Mouse (Mus musculus): Measurements from ENCODE around the gene Mapk1ip1. TPM values are rescaled to one million over a fixed set of nuclear protein-coding genes. Genes with fewer than 3 reads are reported as not detected.
A peak's percentile ranks its signal among the peaks of the same experiment; 100 is the strongest.

Mapk1ip1 gene
- total RNA-seq (2021) (10 to 100 TPM; 18.4 to 22.4 TPM), polyA plus RNA-seq (2012; rRNA removed) (65.6 and 72.4 TPM in 2 replicates)
- long read RNA-seq, transcript Mapk1ip1-201 (2 exons, 1,502 nt), result major isoform, 9 of 17 reads
- long read RNA-seq, partial matches to known transcripts, result 0 of 17 reads
- long read RNA-seq, other reads (novel, unspliced or antisense), result 6 of 17 reads

GRCm38 (mm10) chr7:138845544-138846391 is at the start of gene Mapk1ip1, which contains the start of gene Ppp2r2d:
Gene Mapk1ip1 (minus strand): TSS chr7:138846273.
Gene Ppp2r2d (plus strand): TSS chr7:138846079.
- intact Hi-C loops (cut with DNase I), result loop anchor here (5.0 kb wide), 1 partner anchor 62 kb away; the partner anchor contains the start of gene Bnip3
- H3K36me3 ChIP-seq (ENCODE audit: control insufficient read depth, insufficient read depth, low read length), result peaks cover 10% of the 10 kb centered on the region
- H3K4me1 ChIP-seq (ENCODE audit: control insufficient read depth, insufficient read depth, low read length), result peaks cover 14% of the 10 kb centered on the region
- 0 out of 2 replicates have a peak, but pooled peaks have one; percentile 52 for TF ChIP-seq EP300 (IDR thresholded peaks at IDR 0.05; ENCODE audit: insufficient read depth, low read depth, low read length)
- peak; percentile 89 for TF ChIP-seq CTCF (IDR thresholded peaks at IDR 0.05)
- TF ChIP-seq POLR2A (IDR thresholded peaks at IDR 0.05; ENCODE audit: insufficient read depth, low read depth, low read length), result peak; percentile 95
- peak within 1 kb of the TSS; percentile 99 for H3K27ac ChIP-seq
- WGBS, result under 1% methylated on average over 51 of the region's 51 CpGs
- no peaks in the 10 kb centered on the region for H3K27me3 ChIP-seq (ENCODE audit: control insufficient read depth, insufficient read depth, low read length)
- peak; percentile 97 for DNase-seq
- H3K9ac ChIP-seq (ENCODE audit: low read depth, low read length), result peak within 1 kb of the TSS; percentile 98
- peaks cover 7% of the 10 kb centered on the region for H3K79me2 ChIP-seq (replicated peaks; ENCODE audit: control insufficient read depth, insufficient read depth, low read length)
- peak within 1 kb of the TSS; percentile 75 for H3K4me3 ChIP-seq

- Histone ChIP-seq H3K27ac (no peak overlapping the region), H3K79me2 (replicated peaks; ENCODE audit: control insufficient read depth, insufficient read depth, low read length) (no peaks in the 10 kb centered on the region), H3K9ac (ENCODE audit: low read depth, low read length) (no peak overlapping the region), H3K27me3 (ENCODE audit: control insufficient read depth, insufficient read depth, low read length) (no peaks in the 10 kb centered on the region), H3K4me3 (no peak overlapping the region), H3K36me3 (ENCODE audit: control insufficient read depth, insufficient read depth, low read length) (no peaks in the 10 kb centered on the region), H3K4me1 (ENCODE audit: control insufficient read depth, insufficient read depth, low read length) (no peaks in the 10 kb centered on the region)
- no peak for DNase-seq
- intact Hi-C loops (cut with DNase I), result no loop called here
- TF ChIP-seq EP300 (IDR thresholded peaks at IDR 0.05; ENCODE audit: insufficient read depth, low read depth, low read length) (no peak), CTCF (IDR thresholded peaks at IDR 0.05) (no peak), POLR2A (IDR thresholded peaks at IDR 0.05; ENCODE audit: insufficient read depth, low read depth, low read length) (no peak)
- 66% methylated on average over 13 of the region's 13 CpGs for WGBS
These were observed 39.6 kb upstream of the Mapk1ip1 start for GRCm38 (mm10) chr7:138885365-138886289.

- H3K9ac ChIP-seq (ENCODE audit: low read depth, low read length), result no peak overlapping the region
- no peaks in the 10 kb centered on the region for H3K79me2 ChIP-seq (replicated peaks; ENCODE audit: control insufficient read depth, insufficient read depth, low read length)
- H3K4me1 ChIP-seq (ENCODE audit: control insufficient read depth, insufficient read depth, low read length), result no peaks in the 10 kb centered on the region
- H3K4me3 ChIP-seq, result no peak overlapping the region
- DNase-seq, result no peak
- intact Hi-C loops (cut with DNase I), result no loop called here
- 89% methylated on average over 3 of the region's 3 CpGs for WGBS
- H3K27ac ChIP-seq, result no peak overlapping the region
- no peak for TF ChIP-seq POLR2A (IDR thresholded peaks at IDR 0.05; ENCODE audit: insufficient read depth, low read depth, low read length)
- no peak for TF ChIP-seq EP300 (IDR thresholded peaks at IDR 0.05; ENCODE audit: insufficient read depth, low read depth, low read length)
- TF ChIP-seq CTCF (IDR thresholded peaks at IDR 0.05), result no peak
- peaks cover 4% of the 10 kb centered on the region; the same call in 1 of the 2 replicates for H3K36me3 ChIP-seq (ENCODE audit: control insufficient read depth, insufficient read depth, low read length)
- H3K27me3 ChIP-seq (ENCODE audit: control insufficient read depth, insufficient read depth, low read length), result no peaks in the 10 kb centered on the region
These were observed 37.7 kb upstream of the Mapk1ip1 start for GRCm38 (mm10) chr7:138883724-138884123.

GRCm38 (mm10) chr7:138875031-138875430 is 29.0 kb upstream of the Mapk1ip1 start:
- intact Hi-C loops (cut with DNase I), result no loop called here
- 58% methylated on average over 3 of the region's 3 CpGs for WGBS
- peaks cover 18% of the 10 kb centered on the region; the same call in 1 of the 2 replicates for H3K36me3 ChIP-seq (ENCODE audit: control insufficient read depth, insufficient read depth, low read length)

GRCm38 (mm10) chr7:138872956-138873355 is 26.9 kb upstream of the Mapk1ip1 start:
- TF ChIP-seq EP300 (IDR thresholded peaks at IDR 0.05; ENCODE audit: insufficient read depth, low read depth, low read length) (no peak), CTCF (IDR thresholded peaks at IDR 0.05) (no peak), POLR2A (IDR thresholded peaks at IDR 0.05; ENCODE audit: insufficient read depth, low read depth, low read length) (no peak)

More at GRCm38 (mm10) chr7:138875031-138875430, 29.0 kb upstream of the Mapk1ip1 start:
- H3K4me1 ChIP-seq (ENCODE audit: control insufficient read depth, insufficient read depth, low read length), result peaks cover 2% of the 10 kb centered on the region; the same call in 1 of the 2 replicates
- H3K27ac ChIP-seq, result no peak overlapping the region
- no peaks in the 10 kb centered on the region for H3K27me3 ChIP-seq (ENCODE audit: control insufficient read depth, insufficient read depth, low read length)
- DNase-seq, result no peak
- no peak for TF ChIP-seq EP300 (IDR thresholded peaks at IDR 0.05; ENCODE audit: insufficient read depth, low read depth, low read length)
- TF ChIP-seq POLR2A (IDR thresholded peaks at IDR 0.05; ENCODE audit: insufficient read depth, low read depth, low read length), result no peak
- TF ChIP-seq CTCF (IDR thresholded peaks at IDR 0.05), result no peak
- no peak overlapping the region for H3K4me3 ChIP-seq
- 0 out of 2 replicates have a peak, but pooled peaks cover 2% of the 10 kb centered on the region for H3K79me2 ChIP-seq (replicated peaks; ENCODE audit: control insufficient read depth, insufficient read depth, low read length)
- no peak overlapping the region for H3K9ac ChIP-seq (ENCODE audit: low read depth, low read length)

More at GRCm38 (mm10) chr7:138872956-138873355, 26.9 kb upstream of the Mapk1ip1 start:
- DNase-seq, result no peak
- Histone ChIP-seq H3K9ac (ENCODE audit: low read depth, low read length) (no peak overlapping the region), H3K79me2 (replicated peaks; ENCODE audit: control insufficient read depth, insufficient read depth, low read length) (0 out of 2 replicates have a peak, but pooled peaks cover 2% of the 10 kb centered on the region), H3K27ac (no peak overlapping the region), H3K36me3 (ENCODE audit: control insufficient read depth, insufficient read depth, low read length) (peaks cover 10% of the 10 kb centered on the region; the same call in 1 of the 2 replicates), H3K4me1 (ENCODE audit: control insufficient read depth, insufficient read depth, low read length) (peaks cover 2% of the 10 kb centered on the region; the same call in 1 of the 2 replicates), H3K4me3 (no peak overlapping the region), H3K27me3 (ENCODE audit: control insufficient read depth, insufficient read depth, low read length) (no peaks in the 10 kb centered on the region)
- 86% methylated on average over 3 of the region's 3 CpGs for WGBS
- intact Hi-C loops (cut with DNase I), result no loop called here

Data from heart, adult 2 months (tissue).